Mouse (Mus musculus): ENCODE data around the gene Celsr1. TPM values are rescaled to one million over a fixed set of nuclear protein-coding genes. Genes with fewer than 3 reads are reported as not detected.

Celsr1 gene
- total and polyA plus RNA-seq, 2 experiments from 2014 or later = 0.99 to 16.4 TPM

GRCm38 (mm10) chr15:85998525-85999230, 34.9 kb downstream of the Celsr1 start:
- no peak for TF ChIP-seq CTCF (IDR thresholded peaks at IDR 0.05; ENCODE audit: low read depth)
- Histone ChIP-seq H3K4me1 (ENCODE audit: insufficient read depth, low read length) (peaks cover 27% of the 10 kb centered on the region), H3K27me3 (ENCODE audit: insufficient read depth, low read length) (no peaks in the 10 kb centered on the region), H3K36me3 (ENCODE audit: insufficient read depth, low read length) (no peaks in the 10 kb centered on the region), H3K9me3 (ENCODE audit: low read length) (no peaks in the 10 kb centered on the region), H3K4me3 (ENCODE audit: low read length) (no peak overlapping the region), H3K9ac (replicated peaks; ENCODE audit: low read length) (no peak overlapping the region), H3K4me2 (ENCODE audit: low read depth, low read length) (no peak overlapping the region), H3K27ac (no peak overlapping the region)
- DNase-seq (ENCODE audit: low spot score) (no peak), ATAC-seq (no peak)
- WGBS = 80% methylated on average over 4 of the region's 4 CpGs

- Histone ChIP-seq H3K4me3 (ENCODE audit: low read length) (no peak overlapping the region), H3K27me3 (ENCODE audit: insufficient read depth, low read length) (no peaks in the 10 kb centered on the region), H3K9me3 (ENCODE audit: low read length) (no peaks in the 10 kb centered on the region), H3K4me1 (ENCODE audit: insufficient read depth, low read length) (peaks cover 31% of the 10 kb centered on the region), H3K9ac (replicated peaks; ENCODE audit: low read length) (no peak overlapping the region), H3K27ac (no peak overlapping the region), H3K4me2 (ENCODE audit: low read depth, low read length) (no peak overlapping the region), H3K36me3 (ENCODE audit: insufficient read depth, low read length) (no peaks in the 10 kb centered on the region)
- TF ChIP-seq CTCF (IDR thresholded peaks at IDR 0.05; ENCODE audit: low read depth) = no peak
- DNase-seq (ENCODE audit: low spot score) (no peak), ATAC-seq (no peak)
- 42% methylated on average over 13 of the region's 13 CpGs for WGBS
Measured at GRCm38 (mm10) chr15:85996031-85996765, 37.4 kb downstream of the Celsr1 start.

GRCm38 (mm10) chr15:85994906-85995608, 38.5 kb downstream of the Celsr1 start:
- Histone ChIP-seq H3K27ac (peak overlapping the region; percentile 45; the same call in 1 of the 2 replicates), H3K9me3 (ENCODE audit: low read length) (no peaks in the 10 kb centered on the region), H3K27me3 (ENCODE audit: insufficient read depth, low read length) (no peaks in the 10 kb centered on the region), H3K4me3 (ENCODE audit: low read length) (no peak overlapping the region), H3K4me2 (ENCODE audit: low read depth, low read length) (no peak overlapping the region), H3K4me1 (ENCODE audit: insufficient read depth, low read length) (peaks cover 25% of the 10 kb centered on the region), H3K9ac (replicated peaks; ENCODE audit: low read length) (no peak overlapping the region), H3K36me3 (ENCODE audit: insufficient read depth, low read length) (no peaks in the 10 kb centered on the region)
- no peak for TF ChIP-seq CTCF (IDR thresholded peaks at IDR 0.05; ENCODE audit: low read depth)
- WGBS = 48% methylated on average over 6 of the region's 6 CpGs
- ATAC-seq = no peak
- no peak for DNase-seq (ENCODE audit: low spot score)

- Histone ChIP-seq H3K4me2 (ENCODE audit: low read depth, low read length) (no peak overlapping the region), H3K36me3 (ENCODE audit: insufficient read depth, low read length) (no peaks in the 10 kb centered on the region), H3K4me3 (ENCODE audit: low read length) (no peak overlapping the region), H3K27ac (peak overlapping the region; percentile 45; the same call in 1 of the 2 replicates), H3K27me3 (ENCODE audit: insufficient read depth, low read length) (no peaks in the 10 kb centered on the region), H3K9me3 (ENCODE audit: low read length) (no peaks in the 10 kb centered on the region), H3K4me1 (ENCODE audit: insufficient read depth, low read length) (peaks cover 24% of the 10 kb centered on the region; the same call in 1 of the 2 replicates), H3K9ac (replicated peaks; ENCODE audit: low read length) (no peak overlapping the region)
- ATAC-seq = peak; percentile 69
- DNase-seq (ENCODE audit: low spot score) = peak; percentile 70
- peak; percentile 28 for TF ChIP-seq CTCF (IDR thresholded peaks at IDR 0.05; ENCODE audit: low read depth)
- 18% methylated on average over 14 of the region's 14 CpGs for WGBS
Measured at GRCm38 (mm10) chr15:85993931-85994583, 39.5 kb downstream of the Celsr1 start.

GRCm38 (mm10) chr15:85993386-85993785, 40.2 kb downstream of the Celsr1 start:
- no peak overlapping the region for H3K4me3 ChIP-seq (ENCODE audit: low read length)
- no peak for ATAC-seq
- no peaks in the 10 kb centered on the region for H3K36me3 ChIP-seq (ENCODE audit: insufficient read depth, low read length)
- H3K9me3 ChIP-seq (ENCODE audit: low read length) = no peaks in the 10 kb centered on the region
- H3K27ac ChIP-seq = 0 out of 2 replicates have a peak overlapping the region, but pooled peaks have one; percentile 45
- H3K9ac ChIP-seq (replicated peaks; ENCODE audit: low read length) = no peak overlapping the region
- H3K4me2 ChIP-seq (ENCODE audit: low read depth, low read length) = no peak overlapping the region
- H3K27me3 ChIP-seq (ENCODE audit: insufficient read depth, low read length) = no peaks in the 10 kb centered on the region
- DNase-seq (ENCODE audit: low spot score) = no peak
- peaks cover 24% of the 10 kb centered on the region; the same call in 1 of the 2 replicates for H3K4me1 ChIP-seq (ENCODE audit: insufficient read depth, low read length)
- no peak for TF ChIP-seq CTCF (IDR thresholded peaks at IDR 0.05; ENCODE audit: low read depth)

GRCm38 (mm10) chr15:85992125-85992495, 41.5 kb downstream of the Celsr1 start:
- 12% methylated on average over 3 of the region's 3 CpGs for WGBS
- no peak for TF ChIP-seq CTCF (IDR thresholded peaks at IDR 0.05; ENCODE audit: low read depth)
- DNase-seq (ENCODE audit: low spot score) (no peak), ATAC-seq (no peak)
- H3K9ac ChIP-seq (replicated peaks; ENCODE audit: low read length) = no peak overlapping the region
- H3K4me2 ChIP-seq (ENCODE audit: low read depth, low read length) = no peak overlapping the region
- no peaks in the 10 kb centered on the region for H3K9me3 ChIP-seq (ENCODE audit: low read length)
- H3K27me3 ChIP-seq (ENCODE audit: insufficient read depth, low read length) = no peaks in the 10 kb centered on the region
- peaks cover 22% of the 10 kb centered on the region; the same call in 1 of the 2 replicates for H3K4me1 ChIP-seq (ENCODE audit: insufficient read depth, low read length)
- no peaks in the 10 kb centered on the region for H3K36me3 ChIP-seq (ENCODE audit: insufficient read depth, low read length)
- no peak overlapping the region for H3K27ac ChIP-seq
- no peak overlapping the region for H3K4me3 ChIP-seq (ENCODE audit: low read length)
